Mouse (Mus musculus) megakaryocyte progenitor cell, adult 5-6 weeks (primary cell): ENCODE data around the gene Dgat2. TPM values are rescaled to one million over a fixed set of nuclear protein-coding genes. Genes with fewer than 3 reads are reported as not detected.

Source experiments
- total RNA-seq, 2 experiments: library from RNA; stranded (forward) in 1 of 2; stranded (reverse) in 1 of 2; fragments of 157-497, 149-512 nt in 1 of 2; fragments of 200-1000 nt in 1 of 2; gene quantifications; 2 replicates each; pipeline versions ENCODE4 v1.2.3 to v1.2.4; 2015 to 2017

The Dgat2 gene
- total RNA-seq, 2 experiments from 2014 or later: 11.4 to 12.2 TPM

Other genes starting within 250 kb of the Dgat2 start
- gene Uvrag, start 41.6 kb downstream of the Dgat2 start, total RNA-seq (2015): 22.6 and 24.6 TPM in 2 replicates
- 33.9 TPM in 2 replicates for gene Uvrag, start 41.6 kb downstream of the Dgat2 start, total RNA-seq (2017)
- 7.4 and 8.2 TPM in 2 replicates for gene Mogat2, start 55.9 kb upstream of the Dgat2 start, total RNA-seq (2015)
- 8.2 and 9.8 TPM in 2 replicates for gene Mogat2, start 55.9 kb upstream of the Dgat2 start, total RNA-seq (2017)
- gene Map6, start 84.7 kb upstream of the Dgat2 start, total RNA-seq (2015): 0.56 TPM in 1 of 2 replicates, not detected in the other
- not detected in 2 replicates for gene Map6, start 84.7 kb upstream of the Dgat2 start, total RNA-seq (2017)
- gene Serpinh1, start 170.5 kb upstream of the Dgat2 start, total RNA-seq (2015): 0.05 TPM in 1 of 2 replicates, not detected in the other
- not detected in 2 replicates for gene Serpinh1, start 170.5 kb upstream of the Dgat2 start, total RNA-seq (2017)
- 0.10 TPM in 1 of 2 replicates, not detected in the other for gene Gdpd5, start 198.7 kb upstream of the Dgat2 start, total RNA-seq (2015)
- 0.08 TPM in 1 of 2 replicates, not detected in the other for gene Gdpd5, start 198.7 kb upstream of the Dgat2 start, total RNA-seq (2017)